Mouse (Mus musculus) MEL (cell line): Measurements from ENCODE around the gene Glt28d2. TPM values are rescaled to one million over a fixed set of nuclear protein-coding genes. Genes with fewer than 3 reads are reported as not detected.

ENCODE experiments used
- DNase-seq: peaks from one replicate; pipeline ENCODE4 v3.0.0; 2011; ENCODE audit warnings: low read depth, low spot score
- H3K27ac ChIP-seq: 2 replicates; pipeline ENCODE4 v1.5.1; 2012; ENCODE audit warnings: low read depth, mild to moderate bottlenecking, control low read depth, low read length, moderate library complexity; ENCODE audit not compliant: control insufficient read depth
- H3K27me3 ChIP-seq, 2 experiments: fragments of 150-350 bp in 1 of 2; sonication (generic) in 1 of 2; 2 replicates each; pipeline ENCODE4 v1.6.1; 2012; ENCODE audit warnings: low read length in 2 of 2, mild to moderate bottlenecking in 2 of 2, improper control_type of control experiment in 1 of 2, moderate library complexity in 1 of 2; ENCODE audit not compliant: insufficient read depth in 2 of 2, control insufficient read depth in 1 of 2
- H3K36me3 ChIP-seq, 2 experiments: 2 replicates each; pipeline ENCODE4 v1.6.1; 2012 to 2014; ENCODE audit warnings: low read length in 2 of 2, improper control_type of control experiment in 1 of 2, inconsistent platforms in 1 of 2, mild to moderate bottlenecking in 1 of 2; ENCODE audit not compliant: insufficient read depth in 2 of 2, control insufficient read depth in 1 of 2
- H3K4me1 ChIP-seq, 2 experiments: fragments of 150-350 bp in 1 of 2; sonication (generic) in 1 of 2; 2 replicates each; pipeline ENCODE4 v1.6.1; 2012; ENCODE audit warnings: low read length in 2 of 2, improper control_type of control experiment in 1 of 2, mild to moderate bottlenecking in 1 of 2; ENCODE audit not compliant: insufficient read depth in 2 of 2, control insufficient read depth in 1 of 2
- H3K4me3 ChIP-seq, 2 experiments: fragments of 150-350 bp in 1 of 2; sonication (generic) in 1 of 2; 2 replicates each; pipeline ENCODE4 v1.5.1; 2012; ENCODE audit warnings: low read depth in 2 of 2, low read length in 2 of 2, mild to moderate bottlenecking in 2 of 2, moderate library complexity in 2 of 2, control low read depth in 1 of 2, improper control_type of control experiment in 1 of 2; ENCODE audit not compliant: control insufficient read depth in 1 of 2, insufficient read depth in 1 of 2
- H3K79me2 ChIP-seq: 2 replicates; pipeline ENCODE4 v1.6.1; 2012; ENCODE audit warnings: mild to moderate bottlenecking, low read length, moderate library complexity; ENCODE audit not compliant: control insufficient read depth, poor library complexity, insufficient read depth
- H3K9ac ChIP-seq: 2 replicates; pipeline ENCODE4 v1.6.1; 2012; ENCODE audit warnings: low read depth, mild to moderate bottlenecking, control low read depth, low read length, moderate library complexity; ENCODE audit not compliant: control insufficient read depth, poor library complexity, severe bottlenecking
- H3K9me3 ChIP-seq: fragments of 150-350 bp; sonication (generic); replicated peaks from 2 replicates; pipeline ENCODE4 v1.6.1; 2012; ENCODE audit warnings: mild to moderate bottlenecking, low read length, improper control_type of control experiment, moderate library complexity; ENCODE audit not compliant: insufficient read depth
- CHD1 ChIP-seq: IDR thresholded peaks from 2 replicates; pipeline ENCODE4 v1.6.1; 2012; ENCODE audit warnings: low read depth, mild to moderate bottlenecking, inconsistent platforms, low read length, improper control_type of control experiment
- CTCF ChIP-seq, 3 experiments: IDR thresholded peaks in 2 of 3; conservative IDR thresholded peaks in 1 of 3; 2 replicates each; pipeline ENCODE4 v1.5.1; 2011 to 2012; ENCODE audit warnings: low read length in 3 of 3, low read depth in 2 of 3, mild to moderate bottlenecking in 2 of 3, improper control_type of control experiment in 1 of 3, inconsistent platforms in 1 of 3, mixed read lengths in 1 of 3, moderate library complexity in 1 of 3; ENCODE audit not compliant: control insufficient read depth in 1 of 3, insufficient read depth in 1 of 3, poor library complexity in 1 of 3, severe bottlenecking in 1 of 3
- ELF1 ChIP-seq: IDR thresholded peaks from 2 replicates; pipeline ENCODE4 v1.6.1; 2014; ENCODE audit warnings: low read depth, mild to moderate bottlenecking, inconsistent platforms, low read length, improper control_type of control experiment, moderate library complexity
- GATA1 ChIP-seq: IDR thresholded peaks from 2 replicates; pipeline ENCODE4 v1.6.1; 2011; ENCODE audit warnings: low read depth, low read length, improper control_type of control experiment
- HCFC1 ChIP-seq: IDR thresholded peaks from 2 replicates; pipeline ENCODE4 v1.6.1; 2012; ENCODE audit warnings: low read depth, mild to moderate bottlenecking, inconsistent platforms, low read length, improper control_type of control experiment, moderate library complexity
- KAT2A ChIP-seq: conservative IDR thresholded peaks from 2 replicates; pipeline ENCODE4 v1.6.1; 2012; ENCODE audit warnings: low read depth, low read length, improper control_type of control experiment, inconsistent platforms
- MAFK ChIP-seq: IDR thresholded peaks from 2 replicates; pipeline ENCODE4 v1.6.1; 2011; ENCODE audit warnings: low read depth, mild to moderate bottlenecking, low read length, improper control_type of control experiment, borderline replicate concordance
- MAX ChIP-seq: IDR thresholded peaks from 2 replicates; pipeline ENCODE4 v1.6.1; 2011; ENCODE audit warnings: low read length, improper control_type of control experiment
- MAZ ChIP-seq: IDR thresholded peaks from 2 replicates; pipeline ENCODE4 v1.6.1; 2012; ENCODE audit warnings: low read depth, mild to moderate bottlenecking, inconsistent platforms, low read length, improper control_type of control experiment
- MYC ChIP-seq: IDR thresholded peaks from 2 replicates; pipeline ENCODE4 v1.6.1; 2011; ENCODE audit warnings: low read depth, mild to moderate bottlenecking, low read length, improper control_type of control experiment, moderate library complexity
- NELFE ChIP-seq: IDR thresholded peaks from 2 replicates; pipeline ENCODE4 v1.6.1; 2011; ENCODE audit warnings: low read depth, low read length, improper control_type of control experiment
- POLR2AphosphoS2 ChIP-seq: IDR thresholded peaks from 2 replicates; pipeline ENCODE4 v1.6.1; 2011; ENCODE audit warnings: low read length, improper control_type of control experiment
- TAL1 ChIP-seq: IDR thresholded peaks from 2 replicates; pipeline ENCODE4 v1.6.1; 2012; ENCODE audit warnings: mild to moderate bottlenecking, inconsistent platforms, low read length, moderate library complexity, mixed read lengths
- TBP ChIP-seq: IDR thresholded peaks from 2 replicates; pipeline ENCODE4 v1.8.0; 2011; ENCODE audit warnings: low read depth, low read length, improper control_type of control experiment
- TCF12 ChIP-seq: IDR thresholded peaks from 2 replicates; pipeline ENCODE4 v1.6.1; 2014; ENCODE audit warnings: low read depth, mild to moderate bottlenecking, inconsistent platforms, low read length, improper control_type of control experiment, moderate library complexity
- UBTF ChIP-seq: IDR thresholded peaks from 2 replicates; pipeline ENCODE4 v1.6.1; 2012; ENCODE audit warnings: low read depth, mild to moderate bottlenecking, inconsistent platforms, low read length, improper control_type of control experiment, moderate library complexity, borderline replicate concordance; ENCODE audit not compliant: insufficient read depth
- USF1 ChIP-seq: IDR thresholded peaks from 2 replicates; pipeline ENCODE4 v1.6.1; 2014; ENCODE audit warnings: low read depth, mild to moderate bottlenecking, inconsistent platforms, low read length, improper control_type of control experiment, moderate library complexity
- USF2 ChIP-seq, 2 experiments: IDR thresholded peaks; 2 replicates each; pipeline ENCODE4 v1.6.1; 2011 to 2012; ENCODE audit warnings: improper control_type of control experiment in 2 of 2, low read length in 2 of 2, borderline replicate concordance in 1 of 2, inconsistent platforms in 1 of 2, low read depth in 1 of 2, mild to moderate bottlenecking in 1 of 2; ENCODE audit not compliant: insufficient read depth in 1 of 2
- ZMIZ1 ChIP-seq: IDR thresholded peaks from 2 replicates; pipeline ENCODE4 v1.6.1; 2012; ENCODE audit warnings: low read depth, mild to moderate bottlenecking, inconsistent platforms, low read length, improper control_type of control experiment, moderate library complexity
- polyA plus RNA-seq, 2 experiments: library from polyadenylated mRNA; stranded (reverse) in 1 of 2; unstranded in 1 of 2; fragments of >175 nt in 1 of 2; fragments of >200 nt in 1 of 2; gene quantifications; 2 replicates each; pipeline versions ENCODE4 v1.2.1 to v1.2.4; 2012; ENCODE audit warnings: low replicate concordance in 2 of 2, low read depth in 1 of 2; ENCODE audit not compliant: insufficient read length in 2 of 2, insufficient read depth in 1 of 2, missing spikeins in 1 of 2
- total RNA-seq: library from RNA; depleted of rRNA; stranded (reverse); fragments of 300-350 nt; gene quantifications from 2 replicates; pipeline ENCODE4 v1.2.3, GENCODE M21; 2012

Glt28d2 gene
- total and polyA plus RNA-seq, 3 experiments, result not detected

DNA sequence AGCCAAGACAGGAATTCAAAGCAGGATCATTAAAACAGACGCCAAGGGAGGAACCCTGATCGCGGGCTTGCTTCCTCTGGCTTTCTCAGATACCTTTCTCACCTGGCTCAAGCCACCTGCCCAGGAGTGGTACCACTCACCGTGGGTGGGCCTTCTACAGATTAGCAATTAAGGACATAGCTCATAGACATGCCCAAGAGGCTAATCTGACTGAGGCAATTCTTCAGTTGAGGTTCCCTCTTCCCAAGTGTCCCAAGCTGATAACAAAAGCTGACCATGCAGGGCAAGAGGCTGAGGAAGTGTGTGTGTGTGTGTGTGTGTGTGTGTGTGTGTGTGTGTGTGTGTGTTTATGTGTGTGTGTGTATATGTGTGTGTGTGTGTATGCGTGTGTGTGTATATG lies 31.4 kb downstream of the Glt28d2 start:
- no peak for TF ChIP-seq HCFC1
- TF ChIP-seq KAT2A, result no peak
- TF ChIP-seq POLR2AphosphoS2, result no peak
- no peak for TF ChIP-seq GATA1
- TF ChIP-seq, all 39 proteins: peak for 0
- no peak overlapping the region for H3K9ac ChIP-seq
- no peaks in the 10 kb centered on the region for H3K27me3 ChIP-seq
- H3K27ac ChIP-seq, result no peak overlapping the region
- no peaks in the 10 kb centered on the region for H3K9me3 ChIP-seq
- no peak overlapping the region for H3K4me3 ChIP-seq
- H3K4me1 ChIP-seq, result no peaks in the 10 kb centered on the region; a peak in 1 of 4 replicates
- peaks cover 0 to 1% of the 10 kb centered on the region in 2 experiments; a peak in 2 of 4 replicates for H3K36me3 ChIP-seq
- H3K79me2 ChIP-seq, result no peaks in the 10 kb centered on the region
- DNase-seq, result no peak

GRCm38 (mm10) chr3:85855043-85855442 lies 32.3 kb downstream of the Glt28d2 start:
- H3K4me3 ChIP-seq, result no peak overlapping the region
- H3K27ac ChIP-seq, result no peak overlapping the region
- H3K27me3 ChIP-seq, result no peaks in the 10 kb centered on the region; a peak in 1 of 4 replicates
- no peak overlapping the region for H3K9ac ChIP-seq
- TF ChIP-seq MYC (no peak), NELFE (no peak), MAFK (no peak), UBTF (no peak), TCF12 (no peak), ELF1 (no peak), MAX (no peak), USF1 (no peak), TAL1 (no peak)
- H3K9me3 ChIP-seq, result no peaks in the 10 kb centered on the region
- no peaks in the 10 kb centered on the region for H3K79me2 ChIP-seq
- no peak for DNase-seq
- no peaks in the 10 kb centered on the region for H3K36me3 ChIP-seq
- no peaks in the 10 kb centered on the region for H3K4me1 ChIP-seq

DNA sequence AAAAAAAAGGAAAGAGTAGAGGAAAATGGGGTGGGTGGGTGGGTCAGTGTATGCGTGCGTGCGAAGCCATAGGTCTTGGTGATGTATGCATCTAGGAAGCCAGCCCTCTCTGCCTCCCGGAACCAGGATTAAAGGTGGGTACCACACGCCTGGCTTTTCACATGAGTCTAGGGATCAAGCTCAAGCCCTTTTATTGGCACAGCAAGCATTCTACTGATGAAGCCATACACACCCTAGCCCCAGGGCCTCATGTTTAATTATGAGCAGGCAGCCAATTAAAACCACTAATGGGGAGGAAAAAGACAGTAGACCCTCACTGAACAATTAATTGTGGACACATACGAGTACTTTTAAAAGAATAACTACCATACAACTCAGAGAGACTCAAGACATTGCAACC lies 33.2 kb downstream of the Glt28d2 start:
- Histone ChIP-seq H3K27me3 (no peaks in the 10 kb centered on the region; a peak in 1 of 4 replicates), H3K79me2 (no peaks in the 10 kb centered on the region), H3K4me1 (no peaks in the 10 kb centered on the region), H3K4me3 (no peak overlapping the region), H3K36me3 (no peaks in the 10 kb centered on the region), H3K9me3 (no peaks in the 10 kb centered on the region), H3K9ac (no peak overlapping the region), H3K27ac (no peak overlapping the region)
- no peak for DNase-seq
- TF ChIP-seq CTCF (IDR thresholded peaks at IDR 0.05 in 2 of 3, conservative IDR thresholded peaks at IDR 0.05 in 1 of 3; ENCODE audit: control insufficient read depth in 1 of 3, insufficient read depth in 1 of 3, low read depth in 2 of 3, low read length in 3 of 3, poor library complexity in 1 of 3, severe bottlenecking in 1 of 3), result no peak
- TF ChIP-seq TBP, result no peak
- no peak for TF ChIP-seq CHD1
- TF ChIP-seq ELF1, result no peak
- TF ChIP-seq USF2 (IDR thresholded peaks at IDR 0.05; ENCODE audit: borderline replicate concordance in 1 of 2, insufficient read depth in 1 of 2, low read depth in 1 of 2, low read length in 2 of 2), result no peak
- no peak for TF ChIP-seq ZMIZ1
- TF ChIP-seq MAZ, result no peak
